7 mouse cellular contexts compared by ENCODE assay signal in genomic region chr1:89455421-89456091, GRCm38 (mm10). TPM values are rescaled to one million over a fixed set of nuclear protein-coding genes. Genes with fewer than 3 reads are reported as not detected.
DNase-seq lines count a peak whose midpoint lies in the region; ATAC-seq lines count a peak whose summit lies in the region.

No protein-coding gene starts in this region.

- 0 out of 2 replicates have a peak, but pooled peaks cover 5% of the 10 kb centered on the region for H3K36me3 ChIP-seq in embryonic facial prominence, embryonic 14.5 days (ENCODE audit: control insufficient read depth, insufficient read depth, low read length)
- no peaks in the 10 kb centered on the region for H3K36me3 ChIP-seq in heart, embryonic 15.5 days

- WGBS in embryonic facial prominence, embryonic 14.5 days, result 1% methylated on average over 31 of the region's 51 CpGs
- under 1% methylated on average over 51 of the region's 51 CpGs for WGBS in heart, embryonic 15.5 days

- H3K9ac ChIP-seq in embryonic facial prominence, embryonic 14.5 days (ENCODE audit: low read depth, low read length), result peak overlapping the region; percentile 83
- peak overlapping the region; percentile 83 for H3K9ac ChIP-seq in heart, embryonic 15.5 days

- H3K27me3 ChIP-seq in embryonic facial prominence, embryonic 14.5 days (replicated peaks; ENCODE audit: control insufficient read depth, insufficient read depth, low read length), result no peaks in the 10 kb centered on the region
- no peaks in the 10 kb centered on the region for H3K27me3 ChIP-seq in heart, embryonic 15.5 days

- peaks cover 21% of the 10 kb centered on the region for H3K4me1 ChIP-seq in embryonic facial prominence, embryonic 14.5 days (ENCODE audit: control insufficient read depth, insufficient read depth, low read length)
- peaks cover 25% of the 10 kb centered on the region for H3K4me1 ChIP-seq in heart, embryonic 15.5 days (replicated peaks)

- peak overlapping the region; percentile 84 for H3K4me3 ChIP-seq in embryonic facial prominence, embryonic 14.5 days (ENCODE audit: low read depth, low read length)
- H3K4me3 ChIP-seq in heart, embryonic 15.5 days, result peak overlapping the region; percentile 87

- peaks cover 12% of the 10 kb centered on the region; the same call in 1 of the 2 replicates for H3K9me3 ChIP-seq in embryonic facial prominence, embryonic 14.5 days (ENCODE audit: control insufficient read depth, low read length)
- H3K9me3 ChIP-seq in heart, embryonic 15.5 days (replicated peaks), result no peaks in the 10 kb centered on the region

- peak; percentile 62 for DNase-seq in MN1 (ENCODE audit: low spot score)
- peak; percentile 46 for DNase-seq in adrenal gland, adult 8-10 months
- peak; percentile 48 for DNase-seq in embryonic facial prominence, embryonic 14.5 days (ENCODE audit: low spot score)
- peak; percentile 47 to 55 for DNase-seq in layer of hippocampus, postnatal 14 days (ENCODE audit: low spot score in 2 of 2)
- DNase-seq in lung, postnatal 10 days, result peak; percentile 75
- DNase-seq in right cerebral cortex, postnatal 4 days, result peak; percentile 57

- H3K27ac ChIP-seq in embryonic facial prominence, embryonic 14.5 days (replicated peaks; ENCODE audit: low read depth, low read length), result peak overlapping the region; percentile 80
- H3K27ac ChIP-seq in heart, embryonic 15.5 days, result peak overlapping the region; percentile 37; the same call in 1 of the 2 replicates

- H3K4me2 ChIP-seq in embryonic facial prominence, embryonic 14.5 days (ENCODE audit: low read depth, low read length), result peak overlapping the region; percentile 92
- peak overlapping the region; percentile 98 for H3K4me2 ChIP-seq in heart, embryonic 15.5 days

- no peak for ATAC-seq in embryonic facial prominence, embryonic 14.5 days (ENCODE audit: low read depth)
- ATAC-seq in heart, embryonic 15.5 days (replicated peaks; ENCODE audit: insufficient number of reproducible peaks, insufficient read depth, low FRiP score, low read depth), result no peak

RNA-seq across cellular contexts. Expression of gene Agap1, which starts 0.9 kb away (rescaled TPM):
- total RNA-seq in adrenal gland, adult 8-10 months (2022), result 100 to 1,000 TPM in 1 of 4 experiments, 10 to 100 TPM in 3; 51.4 to 101 (median 75.3) TPM
- 19.9 and 20.2 TPM in 2 replicates for polyA plus RNA-seq in embryonic facial prominence, embryonic 14.5 days (2014; fragmentation: Nextera tagmentation; extraction: Ambion mirVana)
- 7.2 and 10.3 TPM in 2 replicates for polyA plus RNA-seq in heart, embryonic 15.5 days (2015; fragmentation: Nextera tagmentation; extraction: Ambion mirVana)
- 100 to 1,000 TPM; 225 to 280 TPM for total RNA-seq in layer of hippocampus, postnatal 14 days (2021)
